Mouse (Mus musculus) midbrain, embryonic 11.5 days (tissue): ENCODE data around the gene Coq5. TPM values are rescaled to one million over a fixed set of nuclear protein-coding genes. Genes with fewer than 3 reads are reported as not detected.
"Not testable (repeated sequence)": the region's sequence is repeated elsewhere in the genome, so short reads cannot be mapped to it uniquely, and the experiment has no call there.

Experiments used
- ATAC-seq: fragments of 200-750 bp; cut with Nextera tagmentation; 2 replicates; pipeline ENCODE4 v1.8.0; 2017; ENCODE audit warnings: moderate TSS enrichment, moderate library complexity; ENCODE audit not compliant: low FRiP score
- DNase-seq: peaks from one replicate; pipeline ENCODE4 v3.0.0; 2015; ENCODE audit warnings: low spot score; ENCODE audit errors: missing footprints
- H3K27ac ChIP-seq: fragments of 300-500 bp; sonication (generic); 2 replicates; pipeline ENCODE4 v1.5.1; 2014; ENCODE audit warnings: low read depth, low read length
- H3K27me3 ChIP-seq: fragments of 300-500 bp; sonication (generic); 2 replicates; pipeline ENCODE4 v1.6.1; 2014; ENCODE audit warnings: mild to moderate bottlenecking, low read length, moderate library complexity, mixed read lengths; ENCODE audit not compliant: control insufficient read depth, insufficient read depth
- H3K36me3 ChIP-seq: fragments of 300-500 bp; sonication (generic); 2 replicates; pipeline ENCODE4 v1.6.1; 2014; ENCODE audit warnings: mild to moderate bottlenecking, low read length, moderate library complexity, mixed read lengths; ENCODE audit not compliant: control insufficient read depth, insufficient read depth
- H3K4me1 ChIP-seq: fragments of 300-500 bp; sonication (generic); 2 replicates; pipeline ENCODE4 v1.6.1; 2014; ENCODE audit warnings: low read length; ENCODE audit not compliant: control insufficient read depth, insufficient read depth
- H3K4me2 ChIP-seq: fragments of 300-500 bp; sonication (generic); 2 replicates; pipeline ENCODE4 v1.6.1; 2014; ENCODE audit warnings: mild to moderate bottlenecking, moderate library complexity
- H3K4me3 ChIP-seq: fragments of 300-500 bp; sonication (generic); 2 replicates; pipeline ENCODE4 v1.5.1; 2014; ENCODE audit warnings: low read depth, low read length
- H3K9ac ChIP-seq: fragments of 300-500 bp; sonication (generic); 2 replicates; pipeline ENCODE4 v1.6.1; 2014; ENCODE audit warnings: low read length
- H3K9me3 ChIP-seq: fragments of 300-500 bp; sonication (generic); 2 replicates; pipeline ENCODE4 v1.6.1; 2016; ENCODE audit warnings: low read length; ENCODE audit not compliant: control insufficient read depth
- WGBS: fragments of 180-500 bp; shearing (Covaris S2); extraction: QIAGEN DNeasy Blood & Tissue Kit; methylation state at CpG from one replicate; pipeline ENCODE4 v1.1.7; 2014; 5-methylcytosine and 5-hydroxymethylcytosine counted together
- polyA plus RNA-seq: library from polyadenylated mRNA; unstranded; fragments of >200 nt; fragmentation: Nextera tagmentation; extraction: Ambion mirVana; gene quantifications from 2 replicates; pipeline ENCODE4 v1.2.1, GENCODE M21; 2014

Gene Coq5
- polyA plus RNA-seq, 1 experiment from 2014 or later, result 59.1 TPM

GRCm38 (mm10) chr5:115296347-115296746 is 16.9 kb downstream of the Coq5 start:
- Histone ChIP-seq H3K4me1 (peaks cover 12% of the 10 kb centered on the region), H3K9ac (no peak overlapping the region), H3K4me2 (no peak overlapping the region), H3K27ac (no peak overlapping the region), H3K36me3 (peaks cover 10% of the 10 kb centered on the region), H3K9me3 (no peaks in the 10 kb centered on the region), H3K4me3 (no peak overlapping the region), H3K27me3 (no peaks in the 10 kb centered on the region)
- no peak for ATAC-seq
- 89% methylated on average over 10 of the region's 10 CpGs for WGBS
- DNase-seq, result no peak

GRCm38 (mm10) chr5:115300035-115300744 is 20.7 kb downstream of the Coq5 start:
- peak overlapping the region; percentile 81 for H3K27ac ChIP-seq
- WGBS, result 1% methylated on average over 44 of the region's 46 CpGs
- H3K4me2 ChIP-seq, result peak overlapping the region; percentile 72
- peak; percentile 95 for DNase-seq
- peaks cover 10% of the 10 kb centered on the region for H3K36me3 ChIP-seq
- no peaks in the 10 kb centered on the region; the same call in 1 of the 2 replicates for H3K27me3 ChIP-seq
- no peak; the same call in 1 of the 2 replicates for ATAC-seq
- H3K4me3 ChIP-seq, result peak overlapping the region; percentile 87
- peaks cover 16% of the 10 kb centered on the region for H3K4me1 ChIP-seq
- H3K9me3 ChIP-seq, result no peaks in the 10 kb centered on the region
- H3K9ac ChIP-seq, result peak overlapping the region; percentile 87

- DNase-seq (peak; percentile 100), ATAC-seq (peak; percentile 98)
- under 1% methylated on average over 64 of the region's 66 CpGs for WGBS
- H3K4me1 ChIP-seq, result peaks cover 16% of the 10 kb centered on the region
- H3K9me3 ChIP-seq, result no peaks in the 10 kb centered on the region
- H3K9ac ChIP-seq, result peak within 1 kb of the TSS; percentile 87
- no peaks in the 10 kb centered on the region; the same call in 1 of the 2 replicates for H3K27me3 ChIP-seq
- peak within 1 kb of the TSS; percentile 87 for H3K4me3 ChIP-seq
- peak within 1 kb of the TSS; percentile 72 for H3K4me2 ChIP-seq
- H3K36me3 ChIP-seq, result peaks cover 10% of the 10 kb centered on the region
- H3K27ac ChIP-seq, result peak within 1 kb of the TSS; percentile 81
Measured at GRCm38 (mm10) chr5:115300792-115301614, 21.5 kb downstream of the Coq5 start, which contains the start of gene Dynll1. TSS of gene Dynll1 (minus strand) at chr5:115300999.

- Histone ChIP-seq H3K36me3 (peaks cover 8% of the 10 kb centered on the region), H3K9me3 (no peaks in the 10 kb centered on the region), H3K27ac (no peak overlapping the region), H3K4me2 (peak overlapping the region; percentile 63), H3K27me3 (no peaks in the 10 kb centered on the region; the same call in 1 of the 2 replicates), H3K4me1 (peaks cover 16% of the 10 kb centered on the region), H3K4me3 (peak overlapping the region; percentile 87), H3K9ac (peak overlapping the region; percentile 54)
- ATAC-seq (no peak; the same call in 1 of the 2 replicates), DNase-seq (no peak)
- 31% methylated on average over 13 of the region's 13 CpGs for WGBS
Measured at GRCm38 (mm10) chr5:115301615-115302014, 22.1 kb downstream of the Coq5 start.

- not testable (repeated sequence) for H3K27ac ChIP-seq, H3K9ac ChIP-seq, H3K4me3 ChIP-seq, H3K27me3 ChIP-seq, DNase-seq, ATAC-seq, H3K9me3 ChIP-seq, H3K36me3 ChIP-seq, H3K4me2 ChIP-seq
- WGBS, result 85% methylated on average over 3 of the region's 7 CpGs
- H3K4me1 ChIP-seq, result peaks cover 16% of the 10 kb centered on the region
Measured at GRCm38 (mm10) chr5:115302190-115302589, 22.7 kb downstream of the Coq5 start.

GRCm38 (mm10) chr5:115312354-115312753 is 32.9 kb downstream of the Coq5 start:
- Histone ChIP-seq H3K4me1 (peaks cover 8% of the 10 kb centered on the region), H3K27ac (no peak overlapping the region), H3K9ac (no peak overlapping the region), H3K4me2 (no peak overlapping the region), H3K4me3 (no peak overlapping the region), H3K9me3 (no peaks in the 10 kb centered on the region), H3K27me3 (no peaks in the 10 kb centered on the region), H3K36me3 (no peaks in the 10 kb centered on the region)
- 84% methylated on average over 4 of the region's 4 CpGs for WGBS
- no peak for ATAC-seq
- DNase-seq, result no peak

- 89% methylated on average over 10 of the region's 10 CpGs for WGBS
- H3K27ac ChIP-seq, result no peak overlapping the region
- ATAC-seq (no peak), DNase-seq (no peak)
- no peak overlapping the region for H3K4me3 ChIP-seq
- no peaks in the 10 kb centered on the region for H3K27me3 ChIP-seq
- no peak overlapping the region for H3K9ac ChIP-seq
- peaks cover 12% of the 10 kb centered on the region for H3K4me1 ChIP-seq
- H3K9me3 ChIP-seq, result no peaks in the 10 kb centered on the region
- no peak overlapping the region for H3K4me2 ChIP-seq
- no peaks in the 10 kb centered on the region for H3K36me3 ChIP-seq
Measured at GRCm38 (mm10) chr5:115312816-115313667, 33.6 kb downstream of the Coq5 start.

- WGBS, result 45% methylated on average over 5 of the region's 5 CpGs
Measured at GRCm38 (mm10) chr5:115313668-115313943, 34.1 kb downstream of the Coq5 start.

More at GRCm38 (mm10) chr5:115313668-115313943, 34.1 kb downstream of the Coq5 start:
- Histone ChIP-seq H3K4me2 (no peak overlapping the region), H3K9me3 (no peaks in the 10 kb centered on the region), H3K27me3 (no peaks in the 10 kb centered on the region), H3K4me3 (no peak overlapping the region), H3K4me1 (peaks cover 12% of the 10 kb centered on the region), H3K9ac (0 out of 2 replicates have a peak overlapping the region, but pooled peaks have one; percentile 20), H3K27ac (no peak overlapping the region), H3K36me3 (no peaks in the 10 kb centered on the region)
- ATAC-seq (no peak), DNase-seq (no peak)
